Mouse (Mus musculus): Measurements from ENCODE around the gene Gpr87.

Gene Gpr87

GRCm38 (mm10) chr3:59194938-59195337 is at the start of gene Gpr87:
Gene Gpr87, minus strand, starts transcription at chr3:59195104.
- DNase-seq, result no peak

- no peak for DNase-seq
Observed at GRCm38 (mm10) chr3:59243384-59243783, 48.5 kb upstream of the Gpr87 start.

GRCm38 (mm10) chr3:59234878-59235277 is 40.0 kb upstream of the Gpr87 start:
- DNase-seq, result no peak

GRCm38 (mm10) chr3:59230912-59231311 is 36.0 kb upstream of the Gpr87 start:
- no peak for DNase-seq

- peak; percentile 39 for DNase-seq
Observed at GRCm38 (mm10) chr3:59228730-59229551, 34.0 kb upstream of the Gpr87 start.

GRCm38 (mm10) chr3:59227696-59228095 is 32.8 kb upstream of the Gpr87 start:
- DNase-seq, result no peak

- no peak for DNase-seq
Observed at GRCm38 (mm10) chr3:59225411-59225810, 30.5 kb upstream of the Gpr87 start.

GRCm38 (mm10) chr3:59222303-59222702 is 27.4 kb upstream of the Gpr87 start:
- no peak for DNase-seq

GRCm38 (mm10) chr3:59219326-59219725 is 24.4 kb upstream of the Gpr87 start:
- no peak for DNase-seq

- no peak for DNase-seq
Observed at GRCm38 (mm10) chr3:59217211-59217610, 22.3 kb upstream of the Gpr87 start.

- no peak for DNase-seq
Observed at GRCm38 (mm10) chr3:59212404-59212803, 17.5 kb upstream of the Gpr87 start.

GRCm38 (mm10) chr3:59211784-59212183 is 16.9 kb upstream of the Gpr87 start:
- no peak for DNase-seq

- DNase-seq, result no peak
Observed at GRCm38 (mm10) chr3:59210727-59211126, 15.8 kb upstream of the Gpr87 start, which contains the start of gene P2ry13. Gene P2ry13, minus strand, starts transcription at chr3:59210882.

GRCm38 (mm10) chr3:59210089-59210488 is 15.2 kb upstream of the Gpr87 start:
- DNase-seq, result no peak

GRCm38 (mm10) chr3:59208650-59209548 is 14.0 kb upstream of the Gpr87 start:
- DNase-seq, result peak; percentile 81

GRCm38 (mm10) chr3:59205941-59206340 is 11.0 kb upstream of the Gpr87 start:
- no peak for DNase-seq

GRCm38 (mm10) chr3:59204719-59205503 is 10.0 kb upstream of the Gpr87 start:
- no peak for DNase-seq

GRCm38 (mm10) chr3:59203802-59204520 is 9.1 kb upstream of the Gpr87 start:
- DNase-seq, result no peak

GRCm38 (mm10) chr3:59197329-59197948 is 2.5 kb upstream of the Gpr87 start:
- DNase-seq, result no peak

- DNase-seq, result no peak
Observed at GRCm38 (mm10) chr3:59194099-59194498, 805 bp downstream of the Gpr87 start.

- DNase-seq, result no peak
Observed at GRCm38 (mm10) chr3:59191674-59192073, 3.2 kb downstream of the Gpr87 start.

GRCm38 (mm10) chr3:59187336-59187735 is 7.6 kb downstream of the Gpr87 start:
- DNase-seq, result no peak

All from kidney, adult 9 months (tissue).